Mouse (Mus musculus) embryonic fibroblast, embryonic 13.5 days (primary cell): ENCODE data around the gene Bach2.

Experiments
- CTCF ChIP-seq: IDR thresholded peaks from 2 replicates; pipeline ENCODE4 v1.5.1; 2011; ENCODE audit warnings: mild to moderate bottlenecking, control low read depth, low read length, moderate library complexity, borderline replicate concordance; ENCODE audit not compliant: insufficient read depth
- POLR2A ChIP-seq: IDR thresholded peaks from 2 replicates; pipeline ENCODE4 v1.6.1; 2011; ENCODE audit warnings: low read depth, mild to moderate bottlenecking, control low read depth, low read length, moderate library complexity

DNA sequence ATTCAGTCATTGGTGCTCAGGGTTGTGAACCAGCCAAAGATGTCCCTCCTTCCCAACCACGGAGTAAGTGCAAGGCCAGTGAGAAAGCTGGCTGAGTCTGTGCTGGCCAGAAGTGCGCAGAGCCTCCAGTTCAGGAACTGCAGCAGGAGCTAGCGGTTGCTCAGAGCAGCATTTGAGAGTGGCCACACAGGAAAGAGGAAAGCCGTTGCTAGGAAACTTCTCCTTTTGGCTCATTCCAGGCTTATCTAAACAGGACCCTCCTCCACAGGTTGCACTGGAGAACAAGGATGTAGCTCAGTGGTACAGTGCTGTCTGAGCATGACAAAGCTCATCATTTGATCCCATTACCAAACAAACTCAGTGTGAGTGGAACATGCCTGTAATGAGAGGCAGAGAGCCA lies 114.2 kb downstream of the Bach2 start:
- TF ChIP-seq CTCF: no peak
- TF ChIP-seq POLR2A: no peak
